Mouse (Mus musculus) gastrocnemius, adult 18-20 months (tissue): ENCODE measurements at regions not wholly inside any gene's neighbourhood (a gene's known extent, or its start where the extent isn't known, plus 50 kb on each side); places are given as distances from the start of the nearest gene placed in this dataset.
"Not testable (repeated sequence)": the region's sequence is repeated elsewhere in the genome, so short reads cannot be mapped to it uniquely, and the experiment has no call there.

ENCODE experiments used
- DNase-seq: peaks from one replicate; pipeline ENCODE4 v3.0.0; 2021; ENCODE audit warnings: low spot score

- no peak for DNase-seq
Observed at GRCm38 (mm10) chr2:114454901-114455300, 199.9 kb downstream of the Dph6 start.

DNA sequence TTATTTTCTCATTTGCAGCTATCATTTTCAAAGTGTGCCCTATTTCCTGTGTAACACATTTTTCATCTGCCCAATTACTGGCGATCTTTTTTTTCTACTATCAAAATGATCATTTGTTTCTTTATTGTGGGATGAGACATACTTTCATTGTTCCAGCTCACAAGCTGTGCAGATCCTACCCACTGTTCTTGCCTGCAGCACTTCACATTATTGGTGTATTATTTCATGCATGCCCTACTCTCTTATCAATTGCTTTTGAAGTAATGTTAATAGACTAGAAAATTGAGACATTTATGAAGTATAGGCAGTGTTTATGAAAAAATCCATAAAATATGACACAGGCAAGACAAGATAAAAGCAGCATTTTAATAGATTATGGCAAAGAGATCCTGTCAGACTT is 204.6 kb downstream of the Dph6 start:
- no peak for DNase-seq

DNA sequence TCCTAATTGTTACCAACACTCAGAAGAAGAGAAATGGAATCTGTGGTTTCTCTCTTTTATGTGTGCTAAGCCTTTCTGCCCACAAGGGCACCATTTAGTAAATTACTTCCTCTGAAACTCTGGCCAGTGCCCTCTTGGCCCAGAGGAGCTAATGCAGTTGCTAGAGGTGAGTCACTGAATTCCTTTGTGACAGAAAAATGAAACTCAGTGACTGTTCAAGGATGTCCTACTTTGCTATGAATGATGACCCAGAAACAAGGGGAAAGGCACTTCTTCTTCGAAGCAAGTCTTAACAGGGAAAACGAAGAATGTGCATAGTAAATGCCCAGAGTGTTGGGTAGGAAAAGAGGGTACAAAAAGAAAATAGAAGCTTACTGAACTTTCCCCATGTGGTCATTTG is 211.0 kb downstream of the Dph6 start:
- no peak for DNase-seq

DNA sequence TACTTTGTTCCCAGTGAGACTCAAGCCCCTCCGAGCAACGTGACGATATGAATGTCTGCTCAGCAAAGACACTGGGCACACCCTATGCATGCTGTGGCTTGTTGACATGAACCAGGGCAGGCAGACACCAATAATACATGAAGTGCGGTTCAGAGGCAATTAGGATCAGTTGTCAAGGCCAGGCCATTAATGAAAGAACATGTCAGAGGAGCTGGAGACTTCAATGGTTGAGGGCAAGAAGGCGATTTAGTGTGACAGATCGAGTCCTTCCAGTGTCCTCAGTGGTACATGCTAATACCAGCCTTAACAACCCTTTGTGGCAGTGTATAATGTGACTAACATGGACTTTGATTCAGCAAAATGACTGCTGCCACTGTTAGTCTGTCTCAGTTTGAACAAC is 213.8 kb downstream of the Dph6 start:
- no peak for DNase-seq

GRCm38 (mm10) chr2:114439668-114440067 is 215.1 kb downstream of the Dph6 start:
- DNase-seq, result no peak

DNA sequence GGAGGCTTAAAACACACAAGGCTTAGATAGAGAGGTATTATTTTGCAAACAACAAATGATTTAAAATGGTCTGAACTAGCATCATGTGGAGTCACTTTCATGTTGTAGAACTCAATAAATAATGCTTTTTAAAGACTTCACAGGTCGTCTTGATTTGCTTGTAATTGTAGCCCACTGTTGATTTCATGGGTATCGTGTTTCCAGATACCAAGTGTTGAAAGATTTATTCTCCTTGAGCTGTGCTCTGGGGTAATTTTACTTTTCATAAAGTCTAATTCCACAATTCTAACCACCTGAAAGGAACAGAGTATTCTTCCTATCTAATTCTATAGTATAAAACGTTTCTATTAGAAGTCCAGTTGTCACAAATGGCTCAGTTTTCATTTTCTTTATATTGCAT is 216.7 kb downstream of the Dph6 start:
- no peak for DNase-seq

DNA sequence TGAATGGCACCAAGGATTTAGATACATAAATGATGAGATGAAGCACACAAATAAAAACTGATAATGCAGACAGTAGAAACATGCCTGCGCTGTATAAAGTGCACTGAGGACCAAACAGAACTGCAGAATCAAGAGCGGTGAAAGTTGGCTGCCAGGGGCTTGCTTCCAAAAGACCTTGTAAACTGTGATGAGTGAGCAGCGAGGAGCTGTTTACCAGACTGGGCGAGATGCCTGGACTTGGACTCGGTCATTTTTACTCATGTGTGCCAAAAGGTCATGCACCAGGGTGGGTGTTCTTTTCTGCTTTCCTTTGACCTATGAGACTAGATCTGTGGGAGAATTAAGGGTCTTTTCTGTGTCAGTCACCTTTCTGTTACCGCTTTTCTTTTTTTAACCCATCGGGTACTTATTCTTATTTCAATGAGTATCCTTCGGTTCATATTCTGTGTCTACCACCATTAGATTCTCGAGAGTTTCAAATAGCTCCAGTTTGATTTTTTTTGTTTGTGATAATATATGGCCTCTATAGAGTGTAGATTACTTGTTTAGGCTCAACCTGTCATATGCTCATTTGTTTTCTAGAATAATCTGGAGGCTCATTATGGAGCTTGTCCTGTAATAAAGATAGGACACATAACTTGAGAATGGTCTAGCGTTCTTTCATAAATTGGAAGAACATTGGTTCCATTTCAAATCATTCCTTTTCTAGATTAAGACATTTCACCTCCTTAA is 226.3 kb upstream of the Zfp770 start:
- DNase-seq, result peak; percentile 46

DNA sequence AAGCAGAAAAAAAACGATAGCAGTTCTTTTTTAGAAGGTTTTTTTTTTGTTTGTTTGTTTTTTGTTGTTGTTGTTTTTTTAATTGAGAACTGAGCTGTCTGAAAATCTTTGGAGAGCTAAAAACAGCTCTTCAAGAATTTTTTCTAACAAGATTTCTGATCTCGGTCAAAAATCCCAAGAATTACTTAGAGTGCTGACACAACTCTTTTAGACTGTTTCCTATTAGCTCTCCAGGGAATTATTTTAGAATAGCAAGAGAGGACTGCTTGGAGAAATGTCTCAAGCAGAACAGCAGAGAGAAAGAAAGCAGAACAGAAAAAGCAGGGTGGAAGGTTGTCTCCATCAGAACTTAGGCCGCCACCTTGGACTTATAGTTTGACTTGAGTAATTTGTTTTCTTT is 218.1 kb upstream of the Zfp770 start:
- DNase-seq, result no peak

GRCm38 (mm10) chr2:114413013-114413412 is 211.7 kb upstream of the Zfp770 start:
- DNase-seq, result no peak

DNA sequence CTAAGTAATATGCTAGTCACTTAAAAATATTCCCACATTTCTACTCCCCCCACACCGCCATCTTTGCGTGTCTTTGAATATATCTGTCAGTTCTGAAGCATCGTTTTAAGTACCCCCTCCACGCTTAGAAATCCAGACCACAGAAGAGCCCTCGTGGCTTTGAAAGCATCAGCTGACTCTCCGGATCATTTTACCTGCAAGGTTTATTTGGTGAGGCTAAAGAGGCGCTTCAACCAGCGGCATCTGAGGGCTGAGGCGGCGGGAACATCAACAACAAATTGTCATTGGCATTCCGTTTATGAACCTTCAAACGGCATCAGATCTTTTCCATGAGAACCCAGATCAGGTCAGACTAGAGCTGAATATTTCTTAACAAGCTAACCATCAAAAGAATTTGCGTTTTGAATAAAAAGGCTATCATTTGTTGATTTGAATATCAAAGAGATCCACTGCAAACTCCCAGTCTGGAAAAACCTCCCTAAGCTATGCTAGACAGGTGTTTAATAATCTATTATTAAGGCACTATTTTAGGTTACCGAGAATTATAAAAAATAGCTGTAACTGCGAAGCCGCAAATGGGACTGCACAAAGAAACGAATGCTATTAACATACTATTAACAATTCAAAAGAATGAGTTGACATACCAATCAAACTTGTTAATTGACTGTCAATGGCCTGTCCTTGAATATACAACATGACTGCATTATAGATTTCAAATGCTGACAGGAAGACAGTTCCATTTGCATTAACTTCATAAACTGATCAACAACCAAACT is 210.9 kb upstream of the Zfp770 start:
- no peak for DNase-seq

DNA sequence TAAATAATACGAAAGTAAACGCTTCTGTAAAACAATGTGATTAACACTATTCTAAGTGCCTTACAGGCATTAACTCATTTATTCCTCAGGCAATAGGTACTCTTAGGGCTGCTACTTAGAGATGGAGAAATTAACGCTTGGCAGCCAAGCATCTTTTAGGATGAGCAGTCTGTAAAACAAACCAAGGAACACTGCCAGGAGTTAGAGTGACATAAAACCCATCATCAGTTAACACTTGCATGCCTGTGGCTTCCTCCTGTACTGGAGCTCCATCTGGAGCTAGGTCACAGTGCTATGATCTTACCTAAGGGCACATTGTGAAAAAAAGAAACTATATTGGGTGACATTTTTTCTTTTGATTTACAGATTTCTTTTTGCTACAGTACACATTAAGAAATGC is 209.4 kb upstream of the Zfp770 start:
- DNase-seq, result no peak

GRCm38 (mm10) chr2:114409542-114409941 is 208.3 kb upstream of the Zfp770 start:
- DNase-seq, result no peak

DNA sequence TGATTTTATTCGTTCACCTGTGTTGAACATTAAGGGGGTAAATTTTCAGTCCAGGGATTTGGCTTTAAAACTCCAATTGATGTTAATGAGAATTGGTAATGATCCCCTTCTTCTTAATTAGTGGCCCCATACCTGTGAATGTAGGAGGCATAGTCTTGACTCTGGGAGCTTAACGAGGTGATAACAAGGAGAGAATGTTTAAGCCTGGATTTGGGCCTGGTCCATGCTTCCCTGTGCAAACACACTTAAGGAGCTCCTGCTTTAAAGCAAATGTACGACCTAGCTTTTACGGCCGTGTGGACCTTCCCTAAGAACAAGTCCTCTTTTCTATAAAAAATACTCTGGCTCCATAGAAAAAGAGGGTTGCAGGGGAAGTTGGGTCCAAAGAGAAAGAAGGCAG is 206.1 kb upstream of the Zfp770 start:
- DNase-seq, result no peak

DNA sequence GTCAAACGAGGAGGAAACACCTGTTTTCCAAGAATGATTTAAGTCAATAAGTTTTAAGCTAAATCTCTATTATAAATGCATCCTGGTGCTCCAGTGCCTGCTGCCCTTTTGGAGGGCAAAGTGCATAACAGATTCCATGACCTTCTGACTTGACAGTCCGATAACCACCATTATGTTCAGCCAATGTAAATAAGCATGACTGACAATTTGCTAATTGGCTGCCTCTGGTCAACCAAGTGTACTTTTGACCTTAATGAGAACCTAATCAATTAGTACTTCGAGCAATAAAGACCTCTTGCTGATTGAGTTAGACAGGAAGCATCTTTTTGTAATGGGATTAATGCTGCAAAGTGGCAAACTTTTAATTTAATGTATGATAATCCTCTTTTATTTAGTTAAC is 183.3 kb upstream of the Zfp770 start:
- no peak for DNase-seq

GRCm38 (mm10) chr2:114378844-114379533 is 177.7 kb upstream of the Zfp770 start:
- DNase-seq, result no peak

DNA sequence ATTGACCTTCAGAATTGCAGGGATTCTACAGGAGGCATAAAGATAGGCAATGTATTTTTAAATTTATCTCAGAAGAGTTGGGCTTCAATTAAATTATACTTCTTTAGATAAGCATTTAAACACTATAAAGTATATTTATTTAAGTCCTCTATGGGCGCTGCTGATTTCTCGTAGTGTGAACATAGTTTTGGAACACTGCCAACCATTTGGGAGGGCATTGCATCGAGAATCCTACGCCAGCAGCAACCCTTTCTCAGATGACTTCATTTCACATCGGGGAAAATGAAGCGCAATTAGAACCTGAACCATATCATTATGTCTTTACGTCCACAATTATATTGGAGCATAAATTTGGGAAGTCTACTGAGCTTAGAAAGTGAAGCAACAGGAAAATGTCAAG is 172.2 kb upstream of the Zfp770 start:
- no peak for DNase-seq

DNA sequence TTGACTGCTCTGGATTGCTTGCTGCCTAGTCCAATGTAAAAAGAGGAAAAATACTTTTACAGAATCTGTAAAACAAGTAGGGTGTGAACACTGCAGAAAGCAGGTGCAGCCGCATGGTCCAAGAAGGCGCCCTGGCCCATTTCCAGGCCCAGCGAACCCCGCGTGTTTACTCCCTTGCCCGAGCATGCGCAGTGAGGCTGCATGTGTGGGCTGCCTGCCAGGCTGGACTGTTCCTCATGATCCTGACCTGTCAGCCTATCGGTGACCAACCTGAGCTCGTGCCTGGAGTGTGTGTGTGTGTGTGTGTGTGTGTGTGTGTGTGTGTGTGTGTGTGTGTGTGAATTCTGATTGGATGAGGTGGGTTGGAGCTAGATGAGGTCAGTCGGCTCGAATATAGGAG is 152.6 kb upstream of the Zfp770 start:
- DNase-seq, result not testable (repeated sequence)

GRCm38 (mm10) chr2:114340578-114341293 is 139.5 kb upstream of the Zfp770 start:
- DNase-seq, result no peak

DNA sequence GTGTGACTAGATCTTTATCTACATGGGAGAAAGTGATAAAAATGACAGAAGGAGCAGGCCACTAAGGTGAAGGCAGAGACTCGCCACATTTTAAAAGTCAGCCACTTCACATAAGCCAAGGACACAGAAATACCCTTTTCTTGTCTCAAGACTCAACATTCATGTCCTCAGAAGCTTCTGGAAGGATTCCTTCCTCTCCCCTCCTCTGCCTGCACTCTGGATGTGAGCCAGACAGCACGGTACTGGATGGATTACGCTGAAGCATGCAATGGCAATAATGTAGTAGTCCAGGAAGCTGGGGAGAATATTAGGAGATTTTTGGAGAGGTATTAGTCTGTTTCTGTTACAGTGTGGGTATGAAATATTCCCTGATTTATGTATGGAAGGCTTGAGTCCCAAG is 100.5 kb upstream of the Zfp770 start:
- DNase-seq, result no peak

DNA sequence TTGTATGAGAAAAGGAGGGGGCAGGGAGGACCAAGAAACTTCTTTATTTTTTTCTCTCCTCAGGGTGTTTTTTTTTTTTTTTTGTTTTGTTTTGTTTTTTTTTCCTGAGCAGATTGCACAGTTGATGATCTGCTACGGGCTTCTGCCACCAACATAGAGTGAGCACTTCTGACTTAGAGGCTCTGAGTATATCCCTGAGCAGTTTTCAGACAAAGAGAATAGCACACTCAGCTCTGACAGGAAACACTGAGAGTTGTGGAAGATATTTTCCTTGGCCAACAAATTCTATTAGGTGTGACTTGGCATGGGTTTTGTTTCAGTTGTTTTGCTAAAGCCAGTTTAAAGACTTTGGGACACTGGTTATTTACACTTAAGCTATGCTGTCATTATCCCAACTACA is 93.8 kb upstream of the Zfp770 start:
- no peak for DNase-seq

DNA sequence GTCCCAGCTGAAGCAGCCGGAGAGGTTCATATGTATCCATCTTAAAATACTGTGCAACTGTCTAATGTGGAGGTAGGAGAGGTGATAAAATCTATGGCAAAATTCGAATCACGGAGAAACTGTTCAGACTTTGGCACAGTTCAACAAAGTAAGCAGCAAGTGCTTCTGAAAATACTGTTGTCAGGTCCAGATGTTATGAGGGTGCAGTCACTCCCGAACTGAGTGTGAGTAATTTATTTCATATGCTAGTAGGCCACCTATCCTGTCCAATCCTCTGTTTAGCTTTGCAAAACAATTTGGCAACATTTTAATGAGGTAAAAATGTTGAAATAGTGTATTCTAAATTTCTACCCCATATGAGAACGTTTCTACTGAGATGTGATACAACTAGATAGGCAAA is 90.1 kb upstream of the Zfp770 start:
- DNase-seq, result no peak

DNA sequence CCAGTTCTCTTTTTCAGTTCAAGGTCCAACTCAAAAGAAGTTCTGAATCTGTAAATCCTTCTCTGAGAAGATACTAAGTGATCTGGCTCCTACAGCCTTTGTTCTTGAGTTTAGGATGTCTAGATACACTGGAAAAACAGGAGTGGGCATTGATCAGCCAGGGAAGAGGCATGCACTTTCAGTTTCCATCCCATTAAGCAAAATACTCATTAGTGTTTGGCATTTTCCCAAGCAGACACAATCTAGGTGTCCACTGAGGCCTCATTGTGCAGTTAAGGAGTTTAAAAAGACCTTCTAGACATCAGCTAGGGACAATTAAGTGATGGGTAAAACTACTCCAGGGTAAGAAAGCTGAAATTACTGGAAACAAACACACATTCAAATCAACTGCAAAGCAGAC is 74.3 kb upstream of the Zfp770 start:
- DNase-seq, result no peak
